Mouse (Mus musculus): Measurements from ENCODE around the gene Caap1. TPM values are rescaled to one million over a fixed set of nuclear protein-coding genes. Genes with fewer than 3 reads are reported as not detected.
A peak's percentile ranks its signal among the peaks of the same experiment; 100 is the strongest.

Gene Caap1
- total RNA-seq (2022), result 10 to 100 TPM in 3 of 4 experiments, 1 to 10 TPM in 1; 7.9 to 12.3 (median 10.6) TPM

DNA sequence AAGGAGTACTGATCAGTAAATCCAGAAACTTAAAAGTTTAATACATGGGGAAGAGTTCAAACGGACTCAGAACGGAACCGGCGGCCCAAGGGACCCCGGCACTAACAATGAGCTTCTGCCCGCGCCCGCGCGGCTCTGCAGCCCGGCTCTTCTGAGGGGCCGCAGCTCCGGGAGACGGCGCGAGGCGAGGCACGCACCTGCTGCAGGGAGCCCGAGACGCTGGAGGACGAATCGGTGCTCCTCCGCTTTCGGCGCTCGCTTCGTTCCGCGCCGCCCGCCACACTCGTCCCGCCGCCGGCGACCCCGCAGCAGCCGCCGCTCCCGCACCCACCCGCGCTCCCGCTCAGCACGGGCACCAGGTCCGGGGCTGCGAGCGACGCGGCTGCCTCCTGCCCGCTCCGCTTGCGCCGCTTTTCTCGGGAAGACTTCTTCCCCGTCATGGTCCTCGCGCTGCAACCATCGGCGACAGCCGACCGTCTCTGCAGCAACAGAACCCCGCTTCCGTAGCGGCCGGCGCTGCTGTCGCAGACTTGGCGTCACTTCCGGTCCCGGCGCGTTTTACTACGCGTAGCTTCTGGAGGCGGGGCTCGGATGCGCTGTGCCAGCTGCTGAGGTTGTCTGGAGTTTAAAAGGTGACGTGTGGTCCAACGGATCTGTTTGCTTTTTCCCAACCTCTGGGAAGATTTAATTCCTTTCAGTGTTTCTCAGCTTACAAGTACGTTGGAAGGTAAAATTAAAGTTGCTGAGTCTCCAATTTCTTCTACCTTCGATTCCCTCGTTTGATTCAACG, at the start of gene Caap1, which contains the start of gene Gm10306:
TSS of gene Caap1 (minus strand) at position 532 of the 790 bp plus-strand sequence.
TSS of gene Gm10306 (plus strand) at position 282 of the 790 bp plus-strand sequence.
- DNase-seq (ENCODE audit: low spot score in 2 of 2), result peak; percentile 82 to 92

DNA sequence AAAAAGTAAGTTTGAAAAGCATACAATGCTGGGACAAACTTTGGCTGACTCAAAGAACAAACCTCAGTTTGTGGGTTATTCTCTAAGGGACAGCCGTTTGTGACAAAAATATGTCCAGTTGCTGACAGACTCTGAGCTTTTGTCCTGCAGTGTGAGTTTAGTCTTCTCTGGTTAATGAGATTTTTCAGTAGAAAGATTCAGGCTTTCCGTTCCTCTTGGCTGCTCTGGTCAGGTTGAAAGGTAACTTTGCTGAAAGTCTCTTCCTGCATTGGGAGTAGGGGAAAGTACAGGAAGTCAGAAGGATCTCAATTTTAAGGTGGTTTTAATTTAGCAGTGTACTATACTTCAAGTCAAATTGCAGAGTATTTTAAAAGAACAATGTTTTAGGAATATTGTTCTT, 49.0 kb upstream of the Caap1 start:
- no peak for DNase-seq (ENCODE audit: low spot score in 2 of 2)

DNA sequence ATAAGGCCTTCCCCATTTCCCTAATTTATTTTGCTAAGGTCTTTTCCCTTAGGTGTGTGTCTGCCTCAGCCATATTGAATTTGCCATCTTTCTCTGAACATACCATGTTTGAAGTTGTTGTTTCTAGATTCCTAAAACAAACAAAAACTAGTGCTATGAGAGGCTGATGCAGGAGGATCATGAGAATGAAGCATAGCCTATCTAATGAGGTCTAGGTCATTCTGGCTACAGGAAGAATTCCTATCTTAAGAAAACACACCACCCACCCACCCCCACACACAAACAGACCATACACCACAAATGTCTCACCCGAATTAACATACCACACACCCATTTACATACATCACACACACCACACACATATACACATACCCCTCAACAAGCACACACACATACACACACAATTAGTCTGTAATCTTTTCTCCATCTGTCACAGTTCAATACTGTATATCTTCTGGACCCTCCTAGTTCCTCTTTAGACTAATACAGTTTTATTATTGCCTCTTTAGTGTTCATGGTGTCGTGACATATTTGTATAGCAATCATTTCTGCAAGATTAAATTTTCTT, 47.9 kb upstream of the Caap1 start:
- DNase-seq (ENCODE audit: low spot score in 2 of 2), result no peak

DNA sequence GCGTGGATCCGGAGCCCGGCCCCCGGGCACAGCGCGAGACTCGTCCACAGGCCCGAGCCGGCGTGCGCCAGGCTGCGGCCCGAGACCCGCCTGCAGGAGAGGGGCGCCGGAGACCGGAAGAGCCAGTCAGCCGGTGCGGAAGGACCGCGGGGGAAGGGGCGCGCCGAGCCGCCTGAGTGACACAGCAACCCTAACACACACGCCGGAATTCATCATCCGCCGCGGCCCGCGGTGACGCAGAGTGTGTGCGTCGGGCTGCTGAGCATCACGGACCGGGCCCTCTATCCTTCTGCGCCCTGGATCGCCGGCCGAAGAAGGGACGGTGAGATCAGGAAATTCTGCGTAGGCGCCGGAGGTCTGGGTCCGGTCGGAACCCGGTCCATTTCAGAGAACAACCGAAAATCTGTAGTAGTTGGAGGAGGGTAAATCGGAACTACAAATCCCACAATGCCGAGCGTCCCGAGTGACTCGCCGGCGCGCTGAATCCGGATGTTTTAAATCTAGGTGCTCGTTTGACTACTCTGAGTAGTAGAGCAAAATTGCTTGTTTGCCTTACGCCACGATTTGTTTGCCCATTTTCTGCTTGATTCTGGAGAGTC, 46.5 kb upstream of the Caap1 start, which contains the start of gene Plaa:
TSS of gene Plaa (minus strand) at position 214 of the 599 bp plus-strand sequence.
- DNase-seq (ENCODE audit: low spot score in 2 of 2), result peak; percentile 90 to 94

DNA sequence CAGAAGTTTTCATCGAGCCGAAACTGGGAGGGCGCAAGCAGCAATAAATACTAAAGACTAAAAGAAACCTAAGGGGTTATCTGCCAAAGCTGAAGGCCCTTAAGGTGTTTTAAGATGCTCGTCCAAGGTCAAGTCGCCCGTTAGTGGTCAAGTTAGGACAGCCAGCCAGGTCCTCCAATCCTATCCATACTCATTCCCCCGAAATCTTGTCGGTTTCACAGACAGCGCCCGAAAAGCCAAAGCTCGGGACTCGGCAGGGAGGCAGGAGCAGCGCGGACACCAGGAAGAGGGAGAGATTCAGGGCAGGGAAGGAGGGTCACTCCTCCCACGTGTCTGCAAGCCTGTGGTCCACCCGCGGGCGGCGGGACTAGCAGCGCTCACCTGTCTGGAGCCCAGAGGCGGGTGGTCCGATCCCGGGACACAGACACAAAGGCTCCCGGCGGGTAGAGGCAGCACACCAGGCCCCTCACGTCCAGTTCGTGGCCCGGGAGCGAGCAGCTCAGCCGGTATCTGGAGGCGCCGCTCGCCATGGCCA, 46.0 kb upstream of the Caap1 start:
- DNase-seq (ENCODE audit: low spot score in 2 of 2), result peak; percentile 5 to 23

DNA sequence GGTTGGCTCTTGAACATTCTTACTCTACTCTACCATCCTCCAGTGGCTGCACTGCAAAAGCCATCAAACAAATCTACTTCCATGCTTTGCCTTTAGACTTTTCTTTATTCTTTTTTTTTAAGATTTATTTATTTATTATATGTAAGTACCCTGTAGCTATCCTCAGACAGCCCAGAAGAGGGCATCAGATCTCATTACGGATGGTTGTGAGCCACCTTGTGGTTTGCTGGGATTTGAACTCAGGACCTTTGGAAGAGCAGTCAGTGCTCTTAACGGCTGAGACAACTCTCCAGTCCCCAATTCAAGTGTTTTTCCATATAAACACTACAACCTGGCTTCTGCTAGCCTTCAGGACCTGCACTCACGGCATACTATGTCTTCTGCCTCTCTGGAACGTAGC, 44.8 kb upstream of the Caap1 start:
- no peak for DNase-seq (ENCODE audit: low spot score in 2 of 2)

DNA sequence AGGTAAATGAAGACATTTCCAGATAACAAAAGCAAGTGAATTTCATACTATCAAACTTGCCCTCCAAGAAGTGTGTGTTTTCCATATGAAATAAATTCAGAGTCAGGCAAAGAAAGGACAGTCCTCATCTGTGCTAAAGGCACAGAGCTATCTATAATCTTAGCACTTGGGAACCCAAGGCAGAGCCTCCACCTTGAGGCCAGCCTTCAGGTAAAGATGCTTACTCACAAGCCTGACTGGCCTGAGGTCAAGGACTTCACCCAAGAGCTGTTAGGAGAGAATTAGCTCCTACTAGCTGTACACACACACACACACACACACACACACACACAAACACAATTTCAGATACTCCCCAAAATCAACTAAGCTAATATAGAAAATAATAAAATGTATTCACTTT, 36.1 kb upstream of the Caap1 start:
- no peak for DNase-seq (ENCODE audit: low spot score in 2 of 2)

DNA sequence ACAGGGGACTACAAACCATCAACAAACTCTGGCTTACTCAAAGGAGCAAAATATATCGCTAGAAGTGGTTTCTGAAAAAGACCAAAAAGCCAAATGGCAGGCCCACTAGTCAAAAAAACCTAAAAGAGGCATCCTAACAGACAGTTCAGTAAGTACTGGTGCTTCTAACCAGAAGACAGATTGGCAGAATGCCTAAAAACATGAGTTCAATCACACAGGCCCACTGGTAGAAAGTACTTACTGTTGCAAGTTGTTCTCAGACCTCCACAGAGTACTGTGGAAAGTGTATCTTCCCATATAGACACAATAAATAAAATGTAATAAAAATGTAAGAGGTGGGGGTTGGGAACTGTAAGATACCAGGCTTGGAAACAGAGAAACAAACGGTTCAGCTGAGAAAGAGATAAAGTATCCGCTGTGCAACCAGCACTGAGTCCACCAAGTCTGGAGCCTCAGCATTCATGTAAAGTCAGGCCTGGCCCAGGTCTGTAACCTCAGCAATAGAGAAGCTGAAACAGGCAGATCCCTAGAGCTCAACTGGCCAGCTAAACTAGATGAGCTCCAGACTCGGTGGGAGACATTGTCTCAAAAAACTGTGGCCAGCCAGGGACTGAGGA, 35.3 kb upstream of the Caap1 start:
- DNase-seq (ENCODE audit: low spot score in 2 of 2), result no peak

DNA sequence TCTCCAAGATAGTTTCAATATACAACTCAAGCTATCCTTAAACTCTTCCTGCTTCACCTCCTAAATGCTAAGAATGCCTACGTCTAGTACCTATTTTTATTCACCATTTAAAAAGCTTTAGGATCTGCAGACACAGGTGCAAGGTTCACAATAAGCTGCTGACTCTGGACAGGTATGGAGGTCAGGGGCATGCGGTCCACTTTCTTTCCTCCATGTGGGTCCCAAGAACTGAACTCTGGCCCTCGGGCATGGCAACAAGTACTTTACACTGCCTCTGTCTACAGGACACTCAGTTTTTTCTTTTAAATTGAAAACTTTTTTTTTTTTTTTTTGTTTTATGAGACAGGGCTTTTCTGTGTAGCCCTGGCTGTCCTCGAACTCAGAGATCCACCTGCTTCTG, 16.1 kb upstream of the Caap1 start:
- DNase-seq (ENCODE audit: low spot score in 2 of 2), result no peak

DNA sequence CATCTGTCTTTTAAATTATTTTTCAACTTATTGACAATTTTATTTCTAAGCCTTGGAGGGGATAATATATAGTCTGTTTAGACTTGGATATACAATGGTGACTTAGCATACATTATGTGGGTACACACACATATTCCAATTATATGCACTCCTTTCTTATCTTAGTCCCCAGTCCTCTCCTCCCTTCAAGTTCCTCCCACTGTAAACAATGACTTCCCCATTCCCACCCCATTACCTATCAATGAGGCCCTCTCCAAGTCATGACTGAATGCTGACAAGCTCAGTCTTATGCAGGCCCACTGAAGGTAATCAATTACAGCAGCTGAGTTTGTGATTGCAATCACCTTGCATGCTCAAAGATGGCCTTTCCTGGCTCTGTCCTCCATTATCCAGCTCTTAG, 7.7 kb upstream of the Caap1 start:
- DNase-seq (ENCODE audit: low spot score in 2 of 2), result no peak

DNA sequence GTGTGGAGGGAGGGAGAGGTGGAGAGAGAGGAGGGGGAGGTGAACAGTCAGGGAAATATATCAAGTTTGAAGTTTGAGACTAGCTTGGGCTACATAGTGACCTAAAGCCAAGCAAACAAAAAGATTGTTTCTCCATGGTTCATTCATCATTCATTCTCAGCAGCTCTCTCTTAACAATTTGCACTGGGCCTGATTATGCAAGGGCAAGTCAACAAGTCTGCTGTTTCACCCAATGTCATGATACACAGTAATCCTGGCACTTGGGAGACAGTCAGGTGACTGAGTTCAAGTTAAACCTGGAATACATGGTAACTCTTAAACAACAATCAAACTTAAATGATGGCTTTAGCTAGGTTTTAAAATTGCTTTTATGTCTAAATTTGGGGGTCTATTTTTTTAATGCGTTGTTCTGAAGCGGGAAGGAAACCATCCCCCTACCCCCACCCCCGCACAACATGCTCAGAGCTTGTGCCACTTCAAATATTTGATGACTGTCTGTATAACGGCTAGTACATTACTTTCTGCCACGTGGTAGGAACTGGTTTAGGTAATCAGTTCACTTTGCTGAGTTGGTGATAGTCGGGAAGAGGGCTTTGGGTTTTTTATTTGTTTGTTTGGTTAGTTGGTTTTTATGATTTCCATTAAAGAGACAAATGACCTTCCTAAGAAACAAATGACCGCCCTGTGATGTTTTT, 5.5 kb upstream of the Caap1 start:
- no peak for DNase-seq (ENCODE audit: low spot score in 2 of 2)

DNA sequence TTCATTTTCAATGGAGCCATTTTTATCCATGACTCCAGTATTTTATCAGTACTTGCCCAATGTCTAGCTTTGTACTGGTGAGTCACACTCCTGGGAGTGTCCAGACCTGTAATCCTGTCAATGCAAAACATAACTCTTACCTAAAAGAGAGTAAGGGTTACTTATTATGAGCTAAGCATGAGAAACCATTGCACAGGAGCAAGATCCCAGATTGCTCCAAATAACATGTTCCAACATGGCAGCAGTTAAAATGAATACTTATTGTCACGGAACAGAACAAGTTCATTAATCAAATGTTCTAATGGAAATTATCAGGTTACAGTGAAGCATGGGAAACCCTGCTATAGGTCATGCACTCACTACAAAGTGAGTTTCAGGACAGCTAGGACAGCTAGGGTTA, 3.7 kb upstream of the Caap1 start:
- no peak for DNase-seq (ENCODE audit: low spot score in 2 of 2)

DNA sequence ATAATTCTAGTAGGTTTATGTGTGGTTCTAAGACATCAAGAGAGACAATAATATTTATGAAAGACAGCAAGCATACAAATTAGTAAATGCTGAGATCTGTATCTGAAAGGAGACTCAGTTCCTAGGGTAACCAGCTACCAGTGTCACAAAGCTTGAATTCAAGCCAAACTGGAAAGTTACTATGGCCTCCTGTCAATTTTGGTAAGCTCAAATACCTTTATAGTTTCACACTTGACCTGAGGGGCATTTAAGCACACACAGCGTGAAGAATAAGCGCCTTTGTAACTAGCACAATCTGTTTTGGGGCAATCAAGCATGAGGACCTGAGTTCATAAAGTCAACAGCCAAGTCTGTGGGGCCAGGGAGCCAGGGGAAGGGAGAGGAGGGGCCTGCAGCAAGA, 2.7 kb upstream of the Caap1 start:
- no peak for DNase-seq (ENCODE audit: low spot score in 2 of 2)

DNA sequence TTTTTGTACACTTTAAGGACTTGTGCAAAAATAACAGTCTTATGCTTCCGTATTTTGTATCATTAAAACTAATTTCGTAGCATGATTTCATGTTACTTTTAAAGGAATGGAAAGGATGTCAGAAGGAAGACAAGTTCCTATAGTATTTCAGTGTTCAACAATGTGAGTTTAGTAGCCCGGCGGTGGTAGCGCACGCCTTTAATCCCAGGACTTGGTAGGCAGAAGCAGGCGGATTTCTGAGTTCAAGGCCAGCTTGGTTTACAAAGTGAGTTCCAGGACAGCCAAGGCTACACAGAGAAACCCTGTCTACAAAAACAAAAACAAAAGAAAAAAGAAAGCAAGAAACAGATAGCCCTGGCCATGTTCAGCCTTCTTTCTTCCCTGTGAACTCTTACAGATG, 549 bp upstream of the Caap1 start:
- no peak for DNase-seq (ENCODE audit: low spot score in 2 of 2)

DNA sequence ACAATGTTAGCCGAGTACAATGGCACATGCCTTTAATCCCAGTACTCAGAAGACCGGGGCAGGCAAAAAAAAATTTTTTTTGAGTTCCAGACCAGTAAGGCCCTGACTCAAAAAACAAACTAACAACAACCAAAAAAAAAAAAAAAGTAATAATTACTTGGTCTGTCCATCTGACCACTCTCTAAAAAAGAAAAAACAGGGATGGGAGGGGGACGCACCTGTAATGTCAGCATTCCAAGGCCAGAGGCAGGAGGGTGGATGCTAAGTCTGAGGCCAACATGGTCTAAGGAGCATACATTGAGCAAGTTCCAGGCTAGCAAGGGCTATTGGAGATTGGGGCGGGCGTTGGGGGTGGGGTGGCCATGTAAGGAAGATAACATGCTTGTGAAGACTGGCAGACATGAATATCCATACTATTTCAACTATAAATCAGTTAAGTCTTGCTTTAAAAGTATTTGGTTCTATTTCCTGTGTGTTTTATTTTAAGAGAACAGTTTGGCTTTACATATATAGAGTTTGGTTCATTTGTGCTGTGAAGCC, 1.6 kb downstream of the Caap1 start:
- DNase-seq (ENCODE audit: low spot score in 2 of 2), result no peak

DNA sequence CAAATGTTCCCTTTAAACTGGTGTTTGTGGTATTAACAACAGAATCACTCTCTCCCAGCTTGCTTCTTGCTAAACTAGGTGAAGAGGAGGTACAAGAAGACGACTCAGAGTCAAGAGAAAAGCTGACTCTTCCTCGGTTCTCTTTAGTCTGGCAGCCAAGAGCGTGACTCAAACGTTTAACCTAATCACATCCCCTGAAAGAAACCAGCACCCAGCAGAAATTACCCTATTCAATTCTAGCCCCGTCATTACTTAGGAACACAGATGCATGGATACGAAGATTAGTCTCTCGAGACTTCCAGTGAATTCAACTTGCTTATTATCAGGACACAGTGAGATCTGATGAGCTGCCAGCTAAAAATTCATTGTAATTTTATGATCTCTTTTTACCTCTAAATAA, 12.3 kb downstream of the Caap1 start:
- DNase-seq (ENCODE audit: low spot score in 2 of 2), result no peak

DNA sequence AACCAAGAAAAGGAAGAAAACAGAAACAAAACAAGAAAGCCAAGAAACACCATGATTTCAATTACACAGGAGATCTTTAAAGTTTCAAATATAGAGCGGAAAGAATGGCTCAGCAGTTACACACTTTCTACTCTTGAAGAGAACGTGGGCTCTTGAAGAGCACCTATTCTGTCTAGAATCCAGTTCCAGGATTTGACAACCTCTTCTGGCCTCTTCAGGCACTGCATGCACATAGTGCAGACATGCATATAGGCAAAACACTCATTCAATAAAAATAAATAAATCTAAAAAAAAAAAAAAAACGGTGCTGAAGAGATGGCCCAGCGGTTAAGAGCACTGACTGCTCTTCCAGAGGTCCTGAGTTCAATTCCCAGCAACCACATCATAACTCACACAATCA, 13.6 kb downstream of the Caap1 start:
- DNase-seq (ENCODE audit: low spot score in 2 of 2), result no peak

DNA sequence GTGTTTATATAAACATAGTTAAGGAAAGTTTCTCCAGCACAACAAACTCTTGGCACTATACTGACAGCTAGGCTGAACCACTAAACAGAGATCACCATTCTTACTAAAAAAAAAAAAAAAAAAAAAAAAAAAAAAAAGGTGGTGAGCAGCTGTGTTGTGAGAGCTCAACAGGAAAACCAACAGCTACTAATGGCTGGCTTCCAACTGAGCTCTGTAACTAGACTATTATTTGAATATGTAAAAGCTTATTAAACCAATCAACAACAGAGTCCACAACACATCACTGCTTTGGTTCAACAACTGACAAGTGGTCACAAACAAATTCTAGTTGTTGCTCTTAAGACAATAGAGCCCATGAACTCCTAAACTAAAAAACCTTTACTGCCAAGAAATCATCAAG, 23.4 kb downstream of the Caap1 start:
- no peak for DNase-seq (ENCODE audit: low spot score in 2 of 2)

DNA sequence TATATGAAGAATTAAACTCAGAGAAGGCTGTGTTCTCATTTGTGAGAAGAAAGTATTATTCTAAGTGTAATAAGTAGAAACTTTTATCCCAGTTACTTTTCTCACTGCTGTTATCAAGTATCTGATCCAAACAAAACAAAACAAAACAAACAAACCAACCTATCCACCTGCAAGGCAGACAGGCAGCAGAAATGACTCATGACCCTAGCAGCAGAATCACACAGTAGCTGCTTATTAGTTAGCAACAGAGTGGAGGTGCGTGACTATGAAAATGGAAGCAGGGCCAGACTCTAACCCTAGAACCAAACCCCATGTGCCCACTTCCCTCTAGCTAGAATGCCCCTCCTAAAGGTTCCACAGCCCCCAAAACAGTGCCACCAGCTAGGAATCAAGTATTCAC, 27.1 kb downstream of the Caap1 start:
- no peak for DNase-seq (ENCODE audit: low spot score in 2 of 2)

DNA sequence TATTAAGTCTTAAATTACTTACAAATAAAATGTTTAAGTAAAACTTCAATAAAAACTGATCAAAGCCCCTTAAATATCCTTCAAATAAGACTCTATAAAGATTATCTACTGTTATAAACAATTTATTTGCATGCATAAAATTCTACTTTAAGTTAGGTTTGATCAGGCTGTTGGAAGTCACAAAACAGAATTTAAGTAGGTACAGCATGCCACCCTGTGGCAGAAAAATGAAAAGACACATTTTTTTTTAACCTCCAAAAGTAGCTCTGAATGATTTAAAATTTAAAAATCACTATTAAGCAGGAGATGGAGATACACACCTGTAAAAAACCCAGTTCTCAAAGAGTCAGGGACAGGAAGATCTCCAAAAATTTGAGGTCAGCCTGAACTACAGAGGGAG, 33.3 kb downstream of the Caap1 start:
- no peak for DNase-seq (ENCODE audit: low spot score in 2 of 2)

DNA sequence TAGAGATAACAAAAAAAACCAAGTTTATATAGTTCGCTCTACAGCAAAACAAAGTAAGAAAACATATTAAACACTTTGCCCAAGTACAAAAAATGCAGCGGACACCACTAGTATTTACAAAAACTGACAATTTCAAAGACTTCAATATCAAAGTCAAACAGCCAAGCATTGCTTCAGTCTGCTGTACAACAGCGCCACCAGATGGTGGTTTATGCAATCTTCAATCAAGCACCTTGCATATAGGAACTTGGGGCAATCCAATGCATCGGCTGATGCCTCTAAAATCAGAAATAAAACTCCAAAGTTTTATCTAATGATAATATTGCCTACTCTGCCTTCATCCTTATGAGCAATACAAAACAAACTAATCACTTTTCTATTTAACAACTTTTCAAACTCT, 39.0 kb downstream of the Caap1 start:
- DNase-seq (ENCODE audit: low spot score in 2 of 2), result peak; percentile 21 to 34

All from layer of hippocampus, adult 8-10 months (tissue).